Mouse (Mus musculus): ENCODE data around the gene Gm11060. TPM values are rescaled to one million over a fixed set of nuclear protein-coding genes. Genes with fewer than 3 reads are reported as not detected.

Gene Gm11060
- polyA plus RNA-seq, 2 experiments = not detected

- Histone ChIP-seq H3K4me1 (ENCODE audit: control insufficient read depth, insufficient read depth, low read length) (peaks cover 10% of the 10 kb centered on the region), H3K9ac (ENCODE audit: low read depth, low read length, severe bottlenecking) (no peak overlapping the region), H3K9me3 (ENCODE audit: control insufficient read depth, low read length) (no peaks in the 10 kb centered on the region), H3K4me3 (replicated peaks; ENCODE audit: low read length) (peak overlapping the region; percentile 33), H3K4me2 (replicated peaks; ENCODE audit: low read depth, low read length, severe bottlenecking) (peak overlapping the region; percentile 49), H3K27ac (replicated peaks; ENCODE audit: low read depth, low read length) (no peak overlapping the region), H3K36me3 (ENCODE audit: control insufficient read depth, insufficient read depth, low read length) (no peaks in the 10 kb centered on the region), H3K27me3 (ENCODE audit: control insufficient read depth, insufficient read depth, low read length) (peaks cover 98% of the 10 kb centered on the region)
- ATAC-seq (ENCODE audit: low FRiP score, low read depth) (peak; percentile 6; the same call in 1 of the 2 replicates), DNase-seq (ENCODE audit: low spot score) (no peak)
- TF ChIP-seq POLR2A (IDR thresholded peaks at IDR 0.05; ENCODE audit: borderline replicate concordance, extremely low read depth, insufficient read depth, insufficient read length) = no peak
- WGBS = 0% methylated on average over 65 of the region's 92 CpGs
These were observed 35.1 kb downstream of the Gm11060 start for GRCm38 (mm10) chr2:105126691-105127530.

- Histone ChIP-seq H3K9ac (ENCODE audit: low read depth, low read length, severe bottlenecking) (no peak overlapping the region), H3K36me3 (ENCODE audit: control insufficient read depth, insufficient read depth, low read length) (no peaks in the 10 kb centered on the region), H3K4me1 (ENCODE audit: control insufficient read depth, insufficient read depth, low read length) (peaks cover 7% of the 10 kb centered on the region), H3K27me3 (ENCODE audit: control insufficient read depth, insufficient read depth, low read length) (peaks cover 98% of the 10 kb centered on the region), H3K4me3 (replicated peaks; ENCODE audit: low read length) (peak overlapping the region; percentile 33), H3K27ac (replicated peaks; ENCODE audit: low read depth, low read length) (no peak overlapping the region), H3K9me3 (ENCODE audit: control insufficient read depth, low read length) (no peaks in the 10 kb centered on the region), H3K4me2 (replicated peaks; ENCODE audit: low read depth, low read length, severe bottlenecking) (peak overlapping the region; percentile 49; the same call in 1 of the 2 replicates)
- DNase-seq (ENCODE audit: low spot score) (no peak), ATAC-seq (ENCODE audit: low FRiP score, low read depth) (no peak)
- TF ChIP-seq POLR2A (IDR thresholded peaks at IDR 0.05; ENCODE audit: borderline replicate concordance, extremely low read depth, insufficient read depth, insufficient read length) = no peak
- under 1% methylated on average over 50 of the region's 52 CpGs for WGBS
These were observed 36.0 kb downstream of the Gm11060 start for GRCm38 (mm10) chr2:105127531-105128480.

GRCm38 (mm10) chr2:105128564-105128963 lies 36.7 kb downstream of the Gm11060 start:
- H3K4me3 ChIP-seq (replicated peaks; ENCODE audit: low read length) = no peak overlapping the region
- H3K4me2 ChIP-seq (replicated peaks; ENCODE audit: low read depth, low read length, severe bottlenecking) = no peak overlapping the region
- H3K27ac ChIP-seq (replicated peaks; ENCODE audit: low read depth, low read length) = no peak overlapping the region
- no peaks in the 10 kb centered on the region for H3K9me3 ChIP-seq (ENCODE audit: control insufficient read depth, low read length)
- ATAC-seq (ENCODE audit: low FRiP score, low read depth) = no peak
- no peak overlapping the region for H3K9ac ChIP-seq (ENCODE audit: low read depth, low read length, severe bottlenecking)
- TF ChIP-seq POLR2A (IDR thresholded peaks at IDR 0.05; ENCODE audit: borderline replicate concordance, extremely low read depth, insufficient read depth, insufficient read length) = no peak
- 5% methylated on average over 12 of the region's 12 CpGs for WGBS
- peaks cover 98% of the 10 kb centered on the region for H3K27me3 ChIP-seq (ENCODE audit: control insufficient read depth, insufficient read depth, low read length)
- peaks cover 5% of the 10 kb centered on the region; the same call in 1 of the 2 replicates for H3K4me1 ChIP-seq (ENCODE audit: control insufficient read depth, insufficient read depth, low read length)
- DNase-seq (ENCODE audit: low spot score) = no peak
- H3K36me3 ChIP-seq (ENCODE audit: control insufficient read depth, insufficient read depth, low read length) = no peaks in the 10 kb centered on the region

GRCm38 (mm10) chr2:105130351-105131060 lies 38.7 kb downstream of the Gm11060 start:
- Histone ChIP-seq H3K9ac (ENCODE audit: low read depth, low read length, severe bottlenecking) (no peak overlapping the region), H3K4me2 (replicated peaks; ENCODE audit: low read depth, low read length, severe bottlenecking) (no peak overlapping the region), H3K27me3 (ENCODE audit: control insufficient read depth, insufficient read depth, low read length) (peaks cover 98% of the 10 kb centered on the region), H3K4me1 (ENCODE audit: control insufficient read depth, insufficient read depth, low read length) (peaks cover 5% of the 10 kb centered on the region; the same call in 1 of the 2 replicates), H3K36me3 (ENCODE audit: control insufficient read depth, insufficient read depth, low read length) (no peaks in the 10 kb centered on the region), H3K9me3 (ENCODE audit: control insufficient read depth, low read length) (no peaks in the 10 kb centered on the region), H3K27ac (replicated peaks; ENCODE audit: low read depth, low read length) (no peak overlapping the region), H3K4me3 (replicated peaks; ENCODE audit: low read length) (no peak overlapping the region)
- ATAC-seq (ENCODE audit: low FRiP score, low read depth) (no peak), DNase-seq (ENCODE audit: low spot score) (no peak)
- WGBS = 1% methylated on average over 32 of the region's 32 CpGs
- no peak for TF ChIP-seq POLR2A (IDR thresholded peaks at IDR 0.05; ENCODE audit: borderline replicate concordance, extremely low read depth, insufficient read depth, insufficient read length)

Data from limb, embryonic 14.5 days (tissue).